Mouse (Mus musculus): Measurements from ENCODE around the gene Nr5a1. TPM values are rescaled to one million over a fixed set of nuclear protein-coding genes. Genes with fewer than 3 reads are reported as not detected.
A peak's percentile ranks its signal among the peaks of the same experiment; 100 is the strongest.

The Nr5a1 gene
- polyA plus RNA-seq, 1 experiment: not detected

- Histone ChIP-seq H3K4me1 (ENCODE audit: control insufficient read depth, insufficient read depth, low read length) (peaks cover 4% of the 10 kb centered on the region; the same call in 1 of the 2 replicates), H3K27ac (ENCODE audit: insufficient read depth, low read length) (no peak overlapping the region), H3K27me3 (ENCODE audit: control insufficient read depth, insufficient read depth, low read length) (no peaks in the 10 kb centered on the region), H3K4me3 (replicated peaks; ENCODE audit: insufficient read depth, low read depth, low read length) (no peak overlapping the region)
- peak in 1 of 2 experiments; percentile 50 for DNase-seq
- TF ChIP-seq POLR2A (IDR thresholded peaks at IDR 0.05; ENCODE audit: borderline replicate concordance, insufficient read depth, low read length) (no peak), CTCF (IDR thresholded peaks at IDR 0.05; ENCODE audit: borderline replicate concordance, insufficient read depth, low read depth, low read length) (no peak)
- 25% methylated on average over 4 of the region's 4 CpGs for WGBS
Measured at GRCm38 (mm10) chr2:38723378-38723777, 9.0 kb upstream of the Nr5a1 start.

GRCm38 (mm10) chr2:38722076-38722475, 7.7 kb upstream of the Nr5a1 start:
- Histone ChIP-seq H3K27ac (ENCODE audit: insufficient read depth, low read length) (no peak overlapping the region), H3K4me3 (replicated peaks; ENCODE audit: insufficient read depth, low read depth, low read length) (no peak overlapping the region), H3K27me3 (ENCODE audit: control insufficient read depth, insufficient read depth, low read length) (no peaks in the 10 kb centered on the region), H3K4me1 (ENCODE audit: control insufficient read depth, insufficient read depth, low read length) (peaks cover 4% of the 10 kb centered on the region; the same call in 1 of the 2 replicates)
- WGBS: 83% methylated on average over 4 of the region's 4 CpGs
- TF ChIP-seq POLR2A (IDR thresholded peaks at IDR 0.05; ENCODE audit: borderline replicate concordance, insufficient read depth, low read length) (no peak), CTCF (IDR thresholded peaks at IDR 0.05; ENCODE audit: borderline replicate concordance, insufficient read depth, low read depth, low read length) (no peak)
- no peak for DNase-seq

GRCm38 (mm10) chr2:38720661-38721060, 6.3 kb upstream of the Nr5a1 start:
- H3K4me1 ChIP-seq (ENCODE audit: control insufficient read depth, insufficient read depth, low read length): peaks cover 4% of the 10 kb centered on the region; the same call in 1 of the 2 replicates
- H3K4me3 ChIP-seq (replicated peaks; ENCODE audit: insufficient read depth, low read depth, low read length): no peak overlapping the region
- no peak for DNase-seq
- 42% methylated on average over 2 of the region's 2 CpGs for WGBS
- H3K27me3 ChIP-seq (ENCODE audit: control insufficient read depth, insufficient read depth, low read length): no peaks in the 10 kb centered on the region
- H3K27ac ChIP-seq (ENCODE audit: insufficient read depth, low read length): no peak overlapping the region
- TF ChIP-seq POLR2A (IDR thresholded peaks at IDR 0.05; ENCODE audit: borderline replicate concordance, insufficient read depth, low read length) (no peak), CTCF (IDR thresholded peaks at IDR 0.05; ENCODE audit: borderline replicate concordance, insufficient read depth, low read depth, low read length) (no peak)

GRCm38 (mm10) chr2:38719354-38719753, 5.0 kb upstream of the Nr5a1 start:
- Histone ChIP-seq H3K27me3 (ENCODE audit: control insufficient read depth, insufficient read depth, low read length) (no peaks in the 10 kb centered on the region), H3K4me1 (ENCODE audit: control insufficient read depth, insufficient read depth, low read length) (peaks cover 4% of the 10 kb centered on the region; the same call in 1 of the 2 replicates), H3K4me3 (replicated peaks; ENCODE audit: insufficient read depth, low read depth, low read length) (no peak overlapping the region), H3K27ac (ENCODE audit: insufficient read depth, low read length) (no peak overlapping the region)
- TF ChIP-seq POLR2A (IDR thresholded peaks at IDR 0.05; ENCODE audit: borderline replicate concordance, insufficient read depth, low read length): no peak
- TF ChIP-seq CTCF (IDR thresholded peaks at IDR 0.05; ENCODE audit: borderline replicate concordance, insufficient read depth, low read depth, low read length): no peak
- DNase-seq: no peak
- WGBS: 61% methylated on average over 6 of the region's 6 CpGs

GRCm38 (mm10) chr2:38718676-38719075, 4.3 kb upstream of the Nr5a1 start:
- WGBS: 61% methylated on average over 8 of the region's 8 CpGs
- TF ChIP-seq POLR2A (IDR thresholded peaks at IDR 0.05; ENCODE audit: borderline replicate concordance, insufficient read depth, low read length) (no peak), CTCF (IDR thresholded peaks at IDR 0.05; ENCODE audit: borderline replicate concordance, insufficient read depth, low read depth, low read length) (no peak)
- no peaks in the 10 kb centered on the region for H3K27me3 ChIP-seq (ENCODE audit: control insufficient read depth, insufficient read depth, low read length)
- no peak for DNase-seq
- H3K4me1 ChIP-seq (ENCODE audit: control insufficient read depth, insufficient read depth, low read length): peaks cover 3% of the 10 kb centered on the region; the same call in 1 of the 2 replicates
- H3K4me3 ChIP-seq (replicated peaks; ENCODE audit: insufficient read depth, low read depth, low read length): no peak overlapping the region
- no peak overlapping the region for H3K27ac ChIP-seq (ENCODE audit: insufficient read depth, low read length)

DNA sequence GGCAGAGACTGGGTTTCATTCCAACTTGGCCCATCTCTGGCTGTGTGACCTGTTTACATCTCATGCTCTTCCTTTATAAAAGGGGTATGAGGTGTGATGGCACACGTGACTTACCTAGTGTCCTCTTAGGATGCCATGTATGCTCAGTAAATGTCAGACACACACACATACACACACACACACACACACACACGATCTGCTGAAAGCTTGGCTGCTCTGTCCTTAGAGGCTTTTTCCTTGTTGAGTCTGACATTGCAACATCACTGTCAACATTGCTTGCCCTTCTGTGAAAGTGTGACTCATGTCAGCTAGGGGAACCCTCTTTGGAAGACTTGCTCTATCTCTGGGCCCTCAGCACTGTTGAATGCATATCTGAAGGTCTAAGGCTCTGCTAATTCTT, 3.1 kb upstream of the Nr5a1 start:
- Histone ChIP-seq H3K4me1 (ENCODE audit: control insufficient read depth, insufficient read depth, low read length) (no peaks in the 10 kb centered on the region), H3K4me3 (replicated peaks; ENCODE audit: insufficient read depth, low read depth, low read length) (no peak overlapping the region), H3K27ac (ENCODE audit: insufficient read depth, low read length) (no peak overlapping the region), H3K27me3 (ENCODE audit: control insufficient read depth, insufficient read depth, low read length) (no peaks in the 10 kb centered on the region)
- 84% methylated on average over 2 of the region's 2 CpGs for WGBS
- TF ChIP-seq CTCF (IDR thresholded peaks at IDR 0.05; ENCODE audit: borderline replicate concordance, insufficient read depth, low read depth, low read length) (no peak), POLR2A (IDR thresholded peaks at IDR 0.05; ENCODE audit: borderline replicate concordance, insufficient read depth, low read length) (no peak)
- no peak for DNase-seq

DNA sequence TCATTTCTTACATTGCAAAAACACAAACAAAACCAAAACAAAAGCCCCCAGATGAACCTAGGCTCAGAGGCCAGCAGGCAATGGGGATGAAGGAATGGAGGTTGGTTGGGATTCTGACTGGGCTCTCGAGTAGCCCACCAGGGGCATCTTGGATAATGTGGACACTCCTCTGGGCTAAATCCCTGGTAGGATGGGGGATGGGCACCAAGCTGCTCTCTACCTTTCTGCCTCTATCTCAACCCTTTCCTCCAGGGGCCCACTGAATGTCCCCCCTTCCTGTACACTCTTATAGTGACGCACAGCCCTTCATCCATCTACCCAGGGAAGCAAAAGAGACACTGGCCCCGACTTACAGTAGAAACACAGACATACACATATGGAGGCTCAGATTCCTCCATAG, 746 bp downstream of the Nr5a1 start:
- H3K27me3 ChIP-seq (ENCODE audit: control insufficient read depth, insufficient read depth, low read length): peaks cover 18% of the 10 kb centered on the region; the same call in 1 of the 2 replicates
- H3K4me1 ChIP-seq (ENCODE audit: control insufficient read depth, insufficient read depth, low read length): peaks cover 5% of the 10 kb centered on the region; the same call in 1 of the 2 replicates
- TF ChIP-seq POLR2A (IDR thresholded peaks at IDR 0.05; ENCODE audit: borderline replicate concordance, insufficient read depth, low read length) (no peak), CTCF (IDR thresholded peaks at IDR 0.05; ENCODE audit: borderline replicate concordance, insufficient read depth, low read depth, low read length) (no peak)
- WGBS: 86% methylated on average over 3 of the region's 3 CpGs
- no peak overlapping the region for H3K4me3 ChIP-seq (replicated peaks; ENCODE audit: insufficient read depth, low read depth, low read length)
- no peak overlapping the region for H3K27ac ChIP-seq (ENCODE audit: insufficient read depth, low read length)
- DNase-seq: no peak

GRCm38 (mm10) chr2:38712769-38713125, 1.6 kb downstream of the Nr5a1 start:
- TF ChIP-seq CTCF (IDR thresholded peaks at IDR 0.05; ENCODE audit: borderline replicate concordance, insufficient read depth, low read depth, low read length) (no peak), POLR2A (IDR thresholded peaks at IDR 0.05; ENCODE audit: borderline replicate concordance, insufficient read depth, low read length) (no peak)
- WGBS: 25% methylated on average over 11 of the region's 11 CpGs
- peaks cover 5% of the 10 kb centered on the region; the same call in 1 of the 2 replicates for H3K4me1 ChIP-seq (ENCODE audit: control insufficient read depth, insufficient read depth, low read length)
- H3K27me3 ChIP-seq (ENCODE audit: control insufficient read depth, insufficient read depth, low read length): peaks cover 18% of the 10 kb centered on the region; the same call in 1 of the 2 replicates
- H3K27ac ChIP-seq (ENCODE audit: insufficient read depth, low read length): no peak overlapping the region
- DNase-seq: no peak
- H3K4me3 ChIP-seq (replicated peaks; ENCODE audit: insufficient read depth, low read depth, low read length): no peak overlapping the region

All from cerebellum, adult 2 months (tissue).